Mouse (Mus musculus): ENCODE results near the gene Akap9.
"Not testable (repeated sequence)": the region's sequence is repeated elsewhere in the genome, so short reads cannot be mapped to it uniquely, and the experiment has no call there.

Akap9 gene

DNA sequence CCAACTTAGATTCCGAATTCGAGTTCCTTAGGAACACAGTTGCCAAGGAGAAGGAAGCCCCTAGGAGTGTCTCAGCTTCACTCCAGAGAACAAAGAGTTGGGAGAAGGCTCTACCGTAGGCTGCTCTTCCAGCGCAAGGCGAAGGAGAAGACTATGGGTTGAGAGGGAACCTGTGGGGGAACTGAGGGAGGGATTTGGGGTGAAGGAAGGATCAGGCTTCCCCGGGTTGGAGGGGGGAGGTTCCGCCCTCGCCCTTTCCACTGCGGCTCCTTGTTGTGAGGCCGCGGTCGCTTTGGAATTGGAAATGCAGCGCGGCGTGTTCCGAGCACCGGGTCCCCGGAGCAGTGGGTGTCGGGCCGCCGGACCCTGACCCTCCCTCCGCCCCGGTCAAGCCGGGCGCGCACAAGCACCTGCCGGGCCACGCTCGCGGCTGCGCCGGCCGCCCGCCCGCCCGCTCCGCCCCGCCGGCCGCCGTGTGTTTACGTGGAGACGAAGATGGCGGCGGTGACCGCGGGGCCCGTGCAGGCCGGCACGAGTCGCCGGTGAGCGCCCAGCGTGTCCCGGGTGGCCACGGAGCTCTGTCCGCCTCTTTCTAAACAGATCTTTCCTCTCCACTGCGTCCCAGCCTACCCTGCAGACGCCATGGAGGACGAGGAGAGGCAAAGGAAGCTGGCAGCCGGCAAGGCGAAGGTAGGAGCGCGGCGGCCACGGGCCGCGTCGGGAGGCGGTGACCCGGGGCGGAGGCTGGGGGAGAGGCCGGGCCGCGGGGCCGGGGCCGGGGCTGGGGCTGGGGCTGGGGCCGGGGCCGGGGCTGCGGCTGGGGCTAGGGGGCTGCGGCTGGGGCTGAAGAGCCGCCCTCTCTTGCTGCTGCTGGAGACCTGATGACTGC, at the start of gene Akap9:
Akap9 (plus strand) TSS at position 254 of the 889 bp plus-strand sequence.
- peak; percentile 76 to 87 for DNase-seq

DNA sequence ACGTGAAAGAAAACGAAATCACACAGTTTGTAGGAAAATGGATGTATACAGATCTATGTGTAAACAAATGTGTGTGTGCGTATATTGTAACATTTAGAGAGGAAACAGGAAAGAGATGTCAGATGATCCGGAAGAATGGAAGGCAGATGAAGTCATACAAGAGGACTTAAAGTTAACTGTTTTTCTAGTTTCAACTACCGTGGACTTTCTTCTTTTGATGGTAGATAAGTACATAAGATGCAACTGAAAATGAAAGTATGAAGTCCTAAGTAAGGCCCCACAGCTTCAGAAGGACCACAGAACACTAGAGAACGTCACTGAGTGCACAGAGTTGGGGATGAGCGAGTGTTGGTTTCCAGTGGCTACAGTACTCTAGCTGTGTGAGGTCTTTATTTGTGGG, 41.0 kb upstream of the Akap9 start:
- not testable (repeated sequence) for DNase-seq

DNA sequence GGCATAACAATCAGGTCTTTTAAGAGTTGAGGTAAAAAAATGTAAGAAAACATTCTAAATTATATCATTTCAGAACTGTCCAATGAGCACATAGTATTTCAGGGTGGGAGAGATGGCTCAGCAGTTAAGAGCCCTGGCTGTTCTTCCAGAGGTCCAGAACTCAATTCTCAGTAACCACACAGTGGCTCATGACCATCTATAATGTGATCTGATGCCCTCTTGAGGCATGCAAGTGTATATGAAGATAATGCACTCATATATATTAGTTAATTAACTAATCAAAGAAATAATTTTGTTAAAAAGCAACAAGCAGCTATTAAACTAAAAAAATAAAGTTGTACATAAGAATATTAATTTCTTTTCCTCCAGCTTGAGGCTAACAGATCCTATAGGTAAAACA, 38.7 kb upstream of the Akap9 start:
- no peak for DNase-seq

DNA sequence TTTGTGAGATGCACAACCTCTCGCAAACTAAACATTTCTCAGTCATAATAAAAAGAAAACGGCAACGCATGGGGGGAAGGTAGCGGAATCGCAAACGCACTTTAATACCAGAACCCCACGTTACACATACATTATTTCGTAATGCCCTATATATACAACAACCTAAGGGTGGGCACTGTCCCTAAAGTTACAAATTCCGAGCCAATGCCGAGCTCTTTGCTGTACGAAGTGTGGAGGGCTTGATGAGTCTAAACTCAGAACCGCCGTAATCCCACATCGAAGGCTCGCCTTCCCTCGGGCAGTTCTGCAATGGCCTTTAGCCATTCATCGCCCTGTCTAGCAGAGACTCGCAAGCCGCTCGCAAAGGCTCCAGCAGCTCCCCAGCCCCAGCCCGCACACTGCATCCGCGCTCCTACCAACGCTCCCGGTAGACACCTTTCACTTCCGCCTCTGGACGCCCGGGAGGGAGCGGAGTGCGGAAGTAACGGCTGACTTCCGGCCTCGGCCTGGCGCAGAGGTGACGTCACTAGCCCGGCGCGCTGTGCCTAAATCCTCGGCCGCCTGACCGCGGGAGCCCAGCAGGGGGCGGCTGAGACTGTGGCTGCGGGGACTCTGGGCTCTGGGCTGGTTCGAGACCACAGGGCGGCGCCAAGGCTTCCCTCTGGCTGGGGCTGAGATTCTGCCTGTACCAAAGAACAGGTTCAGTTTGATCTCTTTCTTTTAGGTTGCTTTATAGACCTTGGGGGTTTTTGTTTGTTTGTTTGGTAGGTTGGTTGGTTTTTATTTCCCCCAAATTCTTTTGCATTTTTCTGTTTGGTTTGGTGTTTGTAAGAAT, 34.2 kb upstream of the Akap9 start, which contains the start of gene Mterf1a:
Mterf1a (minus strand) TSS at position 475 of the 835 bp plus-strand sequence.
- peak in 1 of 2 experiments; percentile 30 for DNase-seq

DNA sequence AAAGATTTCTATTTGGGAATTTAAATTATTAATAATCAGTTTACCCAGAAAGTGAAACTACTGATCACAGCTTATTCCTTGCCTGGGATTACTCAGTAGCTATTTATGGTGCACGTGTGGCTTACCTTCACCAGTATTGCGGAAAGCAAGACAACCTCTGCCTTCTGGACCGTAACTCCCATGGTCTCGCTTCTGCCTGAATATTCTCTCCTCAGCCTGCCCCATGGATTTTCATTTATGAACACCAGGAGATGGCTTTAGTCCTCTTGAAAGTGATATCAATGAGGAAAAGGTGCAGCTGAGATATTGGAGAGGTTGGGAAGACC, 33.6 kb upstream of the Akap9 start:
- not testable (repeated sequence) for DNase-seq

DNA sequence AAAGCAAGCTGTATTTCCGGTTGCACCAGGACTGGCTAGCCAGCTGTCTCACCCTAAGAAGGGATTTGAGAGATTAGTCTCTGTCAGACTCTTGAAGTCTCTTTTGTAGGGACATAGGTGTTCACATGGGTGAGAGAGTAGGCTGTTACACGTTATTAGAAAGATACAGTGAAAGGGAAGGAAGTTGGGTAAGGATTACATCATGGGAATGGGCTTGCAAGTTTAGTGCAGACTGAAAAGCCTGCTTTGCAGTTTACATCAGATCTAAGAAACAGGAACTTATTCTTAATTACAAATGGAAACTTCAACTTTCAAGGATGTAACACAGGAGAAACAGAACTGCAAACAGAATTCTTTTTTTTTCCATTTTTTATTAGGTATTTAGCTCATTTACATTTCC, 22.4 kb upstream of the Akap9 start:
- DNase-seq: no peak

DNA sequence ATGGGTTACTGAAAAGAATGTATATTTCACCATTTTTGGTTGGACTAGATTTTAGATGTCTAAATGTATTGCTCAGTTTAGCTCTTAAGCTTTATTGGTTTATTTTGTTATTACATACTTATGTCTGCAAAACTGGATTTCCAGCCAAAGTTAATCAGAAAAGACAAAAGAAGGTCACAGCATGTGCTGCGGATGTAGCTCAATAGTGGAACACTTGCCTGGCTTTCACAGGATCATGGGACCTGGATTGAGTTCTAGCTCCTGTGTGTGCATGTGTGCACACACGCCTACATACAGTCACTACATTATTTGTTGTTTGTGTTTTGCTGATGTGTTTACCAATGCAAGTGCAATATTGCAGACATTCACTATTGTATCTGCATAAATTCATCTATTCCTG, 5.5 kb upstream of the Akap9 start:
- no peak for DNase-seq

DNA sequence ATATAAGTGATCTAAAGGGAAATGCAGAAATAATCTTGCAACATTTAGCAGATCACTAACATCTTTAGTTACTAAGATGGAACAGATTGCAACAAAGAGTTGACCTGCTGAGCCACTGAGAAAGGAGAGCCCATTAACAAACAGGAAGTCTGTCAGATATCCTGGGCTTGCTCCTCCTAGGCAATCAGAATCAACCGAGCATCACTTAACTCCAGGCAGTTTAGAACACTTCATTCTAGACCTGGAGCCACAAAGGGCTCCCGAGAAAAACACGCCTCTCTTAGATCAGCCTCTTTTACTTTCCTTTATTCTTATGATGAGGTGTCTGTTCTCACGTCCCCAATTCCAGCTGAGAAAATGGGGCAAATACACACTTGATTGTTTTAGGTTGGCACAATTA, 1.2 kb upstream of the Akap9 start:
- no peak for DNase-seq

DNA sequence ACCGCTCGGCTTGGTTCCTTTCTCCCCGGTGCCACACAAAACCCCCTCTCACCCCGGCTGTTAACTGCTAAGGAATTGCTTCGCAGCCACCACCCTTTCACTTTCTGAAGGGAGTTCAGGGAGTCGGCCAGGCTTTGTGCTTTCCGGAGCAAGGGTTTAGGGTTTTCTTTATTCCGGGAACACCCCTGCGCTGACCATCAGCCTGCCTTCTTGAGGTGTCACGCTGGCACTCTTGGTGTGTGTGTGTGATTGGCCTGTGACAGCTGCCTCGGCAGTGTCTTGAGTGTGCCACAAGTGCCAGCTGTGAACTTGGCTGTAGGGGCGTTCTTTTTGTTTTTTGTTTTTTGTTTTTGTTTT, 814 bp downstream of the Akap9 start:
- DNase-seq: peak; percentile 25 to 67

DNA sequence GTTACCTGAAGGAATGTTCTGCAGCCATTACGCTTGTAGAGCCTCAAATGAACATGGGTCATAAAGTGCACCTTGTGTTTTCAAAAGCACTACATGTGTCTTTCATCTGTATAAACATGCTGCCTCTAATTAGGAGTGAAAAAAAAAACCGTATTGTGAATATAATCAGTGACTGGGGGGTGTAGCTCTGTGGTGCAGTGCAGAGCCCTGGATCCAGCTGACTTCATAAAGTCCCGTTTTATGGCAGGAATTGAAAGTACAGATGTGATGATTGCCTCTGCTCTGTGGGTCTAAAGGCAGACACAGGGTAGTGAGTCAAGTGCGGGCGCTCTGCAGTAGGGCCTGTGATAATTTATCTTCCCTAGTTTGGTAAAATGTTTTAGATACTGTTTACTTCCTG, 2.9 kb downstream of the Akap9 start:
- DNase-seq: no peak

DNA sequence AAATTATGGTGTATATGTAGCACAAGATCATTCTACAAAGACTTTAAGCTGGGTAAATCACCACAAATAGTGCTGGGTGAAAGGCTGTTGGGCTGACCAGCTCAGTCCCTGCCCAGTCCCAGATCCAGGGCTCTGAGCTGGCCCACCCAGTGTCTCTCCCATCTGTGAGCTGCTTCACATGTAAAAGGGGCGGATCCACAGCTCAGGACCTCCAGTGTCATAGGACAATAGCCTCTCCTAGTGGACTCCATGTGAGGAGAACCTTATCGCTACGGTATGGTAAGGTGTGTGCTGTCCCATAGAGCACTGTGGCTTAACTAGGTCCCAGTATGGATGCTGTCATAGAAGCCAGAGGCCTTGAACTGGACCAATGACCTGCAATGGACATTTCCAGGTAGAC, 3.8 kb downstream of the Akap9 start:
- no peak for DNase-seq

DNA sequence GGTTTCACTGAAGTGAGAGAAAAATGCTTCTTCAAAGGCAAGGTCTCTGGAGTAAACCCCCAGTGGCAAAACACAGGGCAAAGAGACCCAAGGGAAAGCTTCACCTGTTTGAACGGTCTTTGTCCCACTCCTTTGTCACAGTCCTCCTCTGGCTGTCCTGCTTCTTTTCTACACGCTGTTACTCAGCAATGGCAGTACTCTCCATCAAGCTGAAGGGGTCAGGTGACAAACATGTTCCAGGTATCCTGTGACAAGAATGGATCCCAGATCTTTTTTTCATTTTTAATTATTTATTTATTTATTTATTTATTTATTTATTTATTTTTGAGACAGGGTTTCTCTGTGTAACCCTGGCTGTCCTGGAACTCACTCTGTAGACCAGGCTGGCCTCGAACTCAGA, 5.7 kb downstream of the Akap9 start:
- no peak for DNase-seq

DNA sequence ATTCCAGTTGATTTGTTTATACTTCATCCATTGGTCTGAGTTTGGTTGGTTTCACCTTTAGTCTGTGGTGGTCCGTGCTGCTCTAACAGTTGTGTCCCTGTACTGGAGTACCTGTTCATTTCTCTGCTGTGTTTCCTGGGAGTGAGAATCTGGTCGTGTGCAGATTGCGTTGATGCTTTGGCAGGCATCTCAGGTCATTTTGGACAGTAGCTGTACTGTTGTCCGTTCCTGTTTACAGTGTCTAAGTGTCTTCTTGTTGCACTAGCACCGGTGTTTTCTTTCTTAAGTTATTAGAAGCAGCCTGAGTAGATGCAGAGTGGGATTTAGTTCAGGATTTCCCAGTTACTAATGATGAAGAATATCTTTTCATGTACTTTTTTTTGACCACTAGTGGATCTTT, 7.4 kb downstream of the Akap9 start:
- DNase-seq: no peak

DNA sequence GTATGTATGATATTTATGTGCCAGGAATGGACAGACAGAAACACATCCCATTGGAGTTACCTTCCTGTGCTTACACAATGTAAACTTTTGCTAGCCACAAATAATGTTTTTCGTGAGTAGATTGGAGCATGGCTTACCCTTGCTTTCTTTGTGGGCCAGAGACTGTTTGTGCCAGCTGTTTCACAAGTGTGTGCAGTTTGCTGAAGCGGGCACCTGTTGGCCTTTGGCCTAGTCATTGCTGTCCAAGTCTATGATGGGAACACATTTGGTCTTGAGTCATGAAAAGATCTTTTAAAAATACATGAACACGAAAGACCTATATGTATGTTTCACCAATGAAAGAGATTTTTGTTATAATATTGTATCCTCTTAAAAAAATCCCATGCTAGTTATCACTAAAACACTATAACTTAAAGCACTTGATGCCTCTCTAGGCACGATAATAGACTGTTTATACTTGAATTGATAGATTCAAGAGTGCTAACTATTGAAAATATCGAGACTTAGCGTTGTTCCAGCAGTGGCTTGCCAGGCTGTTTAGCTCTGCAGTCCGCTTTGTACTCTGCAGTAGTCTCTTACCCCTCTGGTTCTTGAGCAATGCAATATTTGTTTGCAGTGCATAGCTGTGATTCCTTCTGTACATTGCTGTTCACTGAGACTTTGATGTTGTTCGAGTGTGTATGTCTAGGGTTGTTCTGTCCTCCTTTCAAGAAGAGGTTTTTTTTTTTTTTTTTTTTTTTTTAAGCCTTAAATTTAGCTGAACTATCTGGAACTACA, 8.1 kb downstream of the Akap9 start:
- DNase-seq: no peak

DNA sequence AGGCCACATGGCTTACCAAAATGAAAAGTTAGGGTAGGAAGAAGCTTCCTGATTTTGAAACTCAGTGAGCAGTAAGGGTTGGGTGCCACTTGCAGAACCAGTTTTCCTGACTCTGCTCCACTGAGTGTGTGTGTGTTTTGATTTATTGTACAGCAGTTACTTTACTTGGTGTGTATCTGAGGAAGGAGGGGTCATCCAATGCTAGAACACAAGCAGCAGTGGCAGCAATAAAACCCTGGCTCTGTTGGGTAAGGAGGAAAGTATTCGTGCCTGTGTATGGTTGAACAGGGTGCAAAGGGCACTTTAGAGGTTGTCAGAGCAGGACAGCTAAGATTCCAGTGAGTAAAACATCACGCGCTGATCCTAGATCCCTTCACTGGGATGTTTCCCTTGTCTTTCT, 11.1 kb downstream of the Akap9 start:
- peak; percentile 22 to 46 for DNase-seq

DNA sequence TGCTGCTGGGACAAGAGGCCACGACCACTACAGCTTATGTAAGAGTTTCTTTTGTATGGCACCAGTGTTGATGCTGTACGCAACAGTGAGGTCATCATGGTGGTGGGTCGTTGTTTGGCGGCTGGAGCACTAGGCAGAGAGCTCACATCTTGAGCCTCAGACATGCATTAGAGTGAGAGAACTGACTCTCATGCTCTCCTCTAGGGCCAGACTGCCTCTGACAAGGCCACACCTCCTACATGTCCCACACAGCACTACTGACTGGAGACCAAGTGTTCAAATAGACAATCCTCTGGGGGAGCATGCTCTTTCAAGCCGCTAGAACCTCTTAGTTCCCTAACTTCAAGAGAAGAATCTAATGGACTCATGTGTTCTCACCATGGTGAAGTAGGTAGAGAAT, 11.5 kb downstream of the Akap9 start:
- no peak for DNase-seq

DNA sequence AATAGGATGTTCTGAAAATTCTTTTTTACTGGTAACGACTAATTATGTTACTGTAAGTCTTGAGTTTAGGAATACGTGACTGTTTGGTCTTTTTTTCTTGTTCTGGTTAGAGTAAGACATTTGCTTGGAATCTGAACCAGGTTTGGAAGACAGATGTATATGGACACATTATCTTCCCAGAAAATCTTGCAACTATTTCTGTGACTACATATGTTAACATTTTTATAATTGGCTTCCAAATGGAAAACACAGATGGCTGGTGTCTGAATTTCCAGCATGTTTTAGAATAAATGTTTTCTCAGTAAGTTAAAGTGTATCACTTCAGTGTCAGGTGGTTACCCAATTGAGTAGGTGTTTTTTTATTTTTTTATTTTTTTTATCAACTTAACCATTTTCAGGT, 13.4 kb downstream of the Akap9 start:
- no peak for DNase-seq

DNA sequence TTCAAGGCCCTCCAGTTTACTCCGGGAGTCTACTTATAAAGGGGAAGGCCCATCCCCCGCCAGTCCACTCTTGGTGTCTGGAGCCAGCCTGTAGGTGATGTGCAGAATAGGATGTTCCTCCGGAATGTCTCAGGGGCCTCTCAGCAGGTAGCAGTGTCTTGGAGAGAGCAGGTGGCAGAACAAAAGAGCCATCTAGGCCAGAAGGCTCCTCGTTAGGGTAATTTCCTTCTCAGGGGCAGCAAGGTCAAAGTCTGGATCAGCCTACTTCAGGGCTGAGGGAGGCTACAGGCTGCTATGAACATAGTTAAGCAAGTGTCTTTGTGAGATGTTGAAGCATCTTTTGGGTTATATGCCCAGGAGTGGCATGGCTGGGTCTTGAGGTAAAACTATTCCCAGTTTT, 15.3 kb downstream of the Akap9 start:
- DNase-seq: not testable (repeated sequence)

DNA sequence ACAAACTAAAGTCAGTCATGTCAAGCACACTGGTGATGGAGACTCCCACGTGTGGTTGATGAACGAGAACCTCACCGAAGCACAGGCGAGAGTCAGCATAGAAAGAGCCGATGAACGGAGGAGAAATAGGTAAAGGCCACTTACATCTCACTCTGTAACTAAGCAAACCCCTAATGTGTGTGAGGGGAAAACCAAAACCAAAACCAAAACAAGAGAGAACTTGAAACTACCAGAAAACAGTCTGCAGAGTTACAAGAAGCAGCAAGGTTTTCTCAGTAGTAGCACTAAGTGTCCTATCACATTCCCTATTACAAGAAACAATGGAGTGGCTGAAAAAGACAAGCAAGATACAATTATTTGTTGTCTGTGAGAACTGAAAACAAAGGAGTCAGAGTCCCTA, 24.6 kb downstream of the Akap9 start:
- no peak for DNase-seq

DNA sequence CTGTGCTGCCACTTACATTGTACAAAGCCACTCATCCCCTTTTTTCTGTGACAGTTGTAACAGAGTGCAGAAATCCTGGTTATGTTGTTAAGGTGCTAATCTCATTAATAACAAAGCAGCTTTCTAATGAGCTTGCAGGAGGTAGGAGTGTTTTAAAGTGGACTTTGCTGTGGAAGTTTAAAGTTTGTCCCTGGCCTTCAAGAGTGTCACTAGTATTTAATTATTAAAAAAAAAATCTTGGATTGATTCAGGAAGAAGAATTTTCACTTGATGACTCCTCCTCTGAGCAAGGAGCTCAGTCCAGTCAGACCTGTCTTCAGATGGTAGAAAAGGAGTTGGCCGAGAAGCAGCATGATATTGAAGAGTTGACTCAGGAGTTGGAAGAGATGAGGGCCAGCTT, 26.7 kb downstream of the Akap9 start:
- DNase-seq: no peak

DNA sequence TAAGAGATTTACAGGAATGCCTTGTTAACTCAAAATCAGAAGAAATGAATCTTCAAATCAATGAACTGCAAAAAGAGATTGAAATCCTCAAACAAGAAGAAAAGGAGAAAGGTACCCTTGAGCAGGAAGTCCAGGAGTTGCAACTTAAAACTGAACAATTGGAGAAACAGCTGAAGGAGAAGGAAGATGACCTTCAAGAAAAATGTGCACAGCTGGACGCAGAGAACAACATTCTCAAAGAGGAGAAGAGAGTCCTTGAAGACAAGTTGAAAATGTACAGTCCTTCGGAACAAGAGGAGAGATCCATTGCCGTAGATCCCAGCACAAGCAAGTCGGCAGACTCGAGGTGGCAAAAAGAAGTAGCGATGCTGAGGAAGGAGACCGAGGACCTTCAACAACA, 33.4 kb downstream of the Akap9 start:
- no peak for DNase-seq

DNA sequence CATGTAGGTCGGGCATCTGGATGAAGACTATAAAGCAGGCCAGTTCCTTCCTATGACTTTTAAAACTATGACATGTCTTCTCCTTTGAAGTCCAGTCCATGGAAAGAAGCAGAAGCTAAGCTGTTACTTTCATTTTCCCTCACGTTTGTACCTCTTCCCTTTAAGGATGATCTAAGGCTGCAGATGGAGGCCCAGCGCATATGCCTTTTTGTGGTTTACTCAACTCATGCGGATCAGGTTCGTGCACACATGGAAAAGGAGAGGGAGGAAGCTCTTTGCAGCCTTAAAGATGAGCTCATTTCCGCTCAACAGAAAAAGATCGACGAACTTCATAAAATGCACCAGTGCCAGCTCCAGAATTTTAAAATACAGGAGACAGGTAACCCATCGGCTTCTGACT, 40.6 kb downstream of the Akap9 start:
- no peak for DNase-seq

DNA sequence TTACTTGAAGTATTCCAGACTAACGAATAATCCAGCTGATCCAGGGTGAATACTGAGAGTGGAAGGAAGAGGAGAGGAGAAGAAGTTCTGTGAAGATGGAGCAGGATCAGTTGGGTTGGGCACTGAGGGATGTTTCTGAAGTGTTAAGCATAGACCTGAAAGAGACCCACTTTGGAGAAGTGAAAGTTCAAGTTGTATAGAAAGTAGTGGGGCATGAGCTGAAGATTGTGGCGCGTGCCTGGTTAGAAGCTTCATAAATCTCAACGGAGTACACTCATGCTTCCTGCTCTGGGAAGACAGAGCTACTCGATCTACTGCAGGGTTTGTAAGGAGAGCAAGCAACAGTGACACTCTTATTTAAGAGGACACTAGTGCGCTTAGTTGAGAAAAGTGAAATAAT, 41.3 kb downstream of the Akap9 start:
- no peak for DNase-seq
